Mouse (Mus musculus) CH12.LX (cell line): ENCODE data around the gene Lrmda.

Experiments
- CTCF ChIP-seq, 2 experiments: IDR thresholded peaks in 1 of 2; conservative IDR thresholded peaks in 1 of 2; 2 replicates each; pipeline ENCODE4 v1.5.1; 2011 to 2012; ENCODE audit warnings: low read depth in 2 of 2, low read length in 2 of 2, improper control_type of control experiment in 1 of 2, inconsistent platforms in 1 of 2, mild to moderate bottlenecking in 1 of 2, moderate library complexity in 1 of 2
- E2F4 ChIP-seq: IDR thresholded peaks from 2 replicates; pipeline ENCODE4 v1.6.1; 2011; ENCODE audit warnings: low read depth, low read length, improper control_type of control experiment; ENCODE audit not compliant: insufficient replicate concordance
- MEF2A ChIP-seq: IDR thresholded peaks from 2 replicates; pipeline ENCODE4 v1.6.1; 2014; ENCODE audit warnings: low read depth, mild to moderate bottlenecking, inconsistent platforms, low read length, improper control_type of control experiment, borderline replicate concordance
- NRF1 ChIP-seq: IDR thresholded peaks from 2 replicates; pipeline ENCODE4 v1.6.1; 2014; ENCODE audit warnings: low read depth, mild to moderate bottlenecking, inconsistent platforms, low read length, improper control_type of control experiment, moderate library complexity
- POLR2A ChIP-seq: IDR thresholded peaks from 2 replicates; pipeline ENCODE4 v1.6.1; 2011; ENCODE audit warnings: low read depth, mild to moderate bottlenecking, improper control_type of control experiment, low read length
- ZMIZ1 ChIP-seq: IDR thresholded peaks from 2 replicates; pipeline ENCODE4 v1.6.1; 2012; ENCODE audit warnings: low read depth, mild to moderate bottlenecking, inconsistent platforms, low read length, improper control_type of control experiment

- TF ChIP-seq CTCF (conservative IDR thresholded peaks at IDR 0.05 in 1 of 2, IDR thresholded peaks at IDR 0.05 in 1 of 2; ENCODE audit: low read depth in 2 of 2, low read length in 2 of 2) (no peak), ZMIZ1 (no peak), POLR2A (no peak), NRF1 (no peak), E2F4 (no peak), MEF2A (no peak)
Observed at GRCm38 (mm10) chr14:22572486-22572885, 553.0 kb downstream of the Lrmda start.
